Mouse (Mus musculus) skeletal muscle tissue, adult 2 months (tissue): Measurements from ENCODE around the gene Rcan2.

Source experiments
- DNase-seq: peaks from one replicate; pipeline ENCODE4 v3.0.0-alpha.2; 2012; ENCODE audit warnings: low read depth, low spot score

Gene Rcan2

DNA sequence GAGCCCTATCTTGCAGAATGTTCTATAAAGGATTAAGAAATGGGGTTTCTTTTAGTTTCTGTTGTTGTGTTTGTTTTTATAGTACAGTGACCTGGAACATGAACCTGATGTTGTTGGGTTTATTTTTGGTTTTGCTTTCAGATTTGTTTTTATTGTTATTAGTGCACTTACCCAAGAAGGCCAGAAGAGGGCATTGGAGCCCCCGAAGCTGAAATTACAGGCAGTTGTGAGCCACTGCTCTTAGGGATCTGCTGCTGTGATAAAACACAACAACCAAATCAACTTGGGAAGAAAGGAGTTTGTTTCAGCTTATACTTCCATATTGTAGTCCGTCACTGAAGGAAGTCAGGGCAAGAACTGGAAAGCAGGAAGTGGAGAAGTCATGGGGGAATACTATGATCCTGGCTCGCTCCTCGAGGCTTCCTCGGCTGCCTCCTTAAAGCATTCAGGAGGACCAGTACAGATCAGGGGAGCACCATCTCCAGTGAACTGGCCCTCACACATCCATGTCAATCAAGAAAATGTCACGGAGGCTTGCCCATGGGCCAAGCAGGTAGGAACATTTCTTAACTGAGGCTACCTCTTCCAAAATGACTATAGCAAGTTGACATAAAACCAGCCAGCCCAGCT lies 275.0 kb downstream of the Rcan2 start:
- DNase-seq: peak; percentile 45

GRCm38 (mm10) chr17:44077146-44077842 lies 276.1 kb downstream of the Rcan2 start:
- DNase-seq: no peak

GRCm38 (mm10) chr17:44077843-44078160 lies 276.7 kb downstream of the Rcan2 start:
- no peak for DNase-seq

- DNase-seq: peak; percentile 67
These were observed 277.6 kb downstream of the Rcan2 start, which contains the start of gene Enpp5 for GRCm38 (mm10) chr17:44078631-44079350. Enpp5 (plus strand) TSS chr17:44078813.

DNA sequence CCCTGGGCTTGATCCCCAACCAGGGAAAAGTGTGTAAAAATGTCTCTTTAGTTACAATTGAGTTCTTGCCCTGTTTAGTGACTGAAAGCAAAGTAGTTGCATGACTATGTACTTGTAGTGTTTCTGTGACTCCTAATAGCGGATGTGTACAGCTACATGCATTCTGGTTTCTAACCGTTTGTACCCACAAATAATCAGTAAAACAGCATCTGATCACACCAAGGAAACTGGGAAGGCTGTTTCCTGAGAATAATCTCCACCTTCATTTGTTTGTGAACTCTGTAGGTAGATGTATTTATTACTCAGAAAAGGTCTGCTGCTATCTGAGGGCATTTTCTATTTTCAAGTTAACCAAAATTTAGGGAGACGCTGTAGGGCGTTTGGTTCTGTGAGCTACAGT lies 282.0 kb downstream of the Rcan2 start:
- DNase-seq: no peak

DNA sequence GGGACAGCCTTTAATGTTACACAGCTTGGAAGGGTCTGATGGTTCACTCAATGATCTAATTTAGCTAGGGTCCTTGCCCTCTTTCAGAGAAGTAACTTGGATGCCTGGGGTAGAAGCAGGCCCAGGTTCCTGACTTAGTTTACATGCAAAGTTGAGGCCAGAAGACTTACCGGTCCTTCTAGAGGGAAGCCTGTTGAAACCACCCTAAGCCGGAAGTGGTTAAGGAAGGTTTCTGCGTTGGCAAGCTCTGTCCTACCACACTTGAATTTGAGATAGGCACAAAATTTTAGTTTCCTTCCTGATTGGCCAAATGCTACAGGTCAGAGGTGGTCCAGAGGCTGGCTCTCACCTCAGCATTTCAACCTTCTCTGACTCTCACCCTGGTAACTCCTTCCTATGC lies 287.1 kb downstream of the Rcan2 start:
- no peak for DNase-seq
